Mouse (Mus musculus) thymus, postnatal 14 days (tissue): ENCODE measurements around the gene Olfr155.

Experiments
- DNase-seq: peaks from one replicate; pipeline ENCODE4 v3.0.0; 2021

Olfr155 gene

GRCm38 (mm10) chr4:43897209-43897608, 45.8 kb downstream of the Olfr155 start:
- no peak for DNase-seq

DNA sequence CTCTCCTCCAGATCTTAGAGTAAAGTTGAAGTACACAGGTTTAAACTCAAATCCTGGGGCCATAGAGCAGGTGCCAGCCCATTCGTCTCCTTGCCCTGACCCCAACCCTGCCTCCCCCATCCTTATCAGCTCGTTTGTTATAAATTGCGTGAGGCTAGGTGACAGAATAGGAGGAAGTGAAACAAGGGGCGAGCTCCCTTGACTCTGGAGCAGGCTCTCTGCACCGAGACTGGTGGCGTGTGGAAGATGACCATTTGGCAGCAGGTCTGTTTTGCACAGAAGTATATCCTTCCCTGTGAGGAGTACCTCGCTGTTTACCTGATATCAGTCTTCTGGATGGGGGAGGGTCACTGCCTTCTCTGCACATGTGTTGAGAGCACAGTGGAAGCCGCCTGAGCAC, 47.8 kb downstream of the Olfr155 start:
- DNase-seq = no peak

GRCm38 (mm10) chr4:43903690-43904089, 52.3 kb downstream of the Olfr155 start:
- DNase-seq = peak; percentile 54

DNA sequence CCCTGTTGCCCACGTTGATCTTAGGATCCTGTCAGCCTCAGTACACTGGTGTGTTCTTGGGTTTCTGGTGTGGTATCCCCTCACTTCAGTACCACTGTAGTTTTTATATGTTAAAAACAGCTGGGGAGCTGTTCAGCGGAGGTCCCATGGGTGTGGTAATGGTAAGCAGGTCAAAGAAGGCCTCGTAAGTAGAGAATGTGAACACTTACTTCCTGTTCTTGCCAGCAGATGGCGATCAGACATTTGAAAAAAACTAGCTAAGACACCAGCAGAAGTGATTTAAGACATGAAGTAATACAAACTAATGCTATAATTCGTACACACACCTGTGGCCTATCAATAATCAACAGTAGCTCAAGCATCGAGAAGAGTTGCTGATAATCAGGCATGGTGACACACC, 55.1 kb downstream of the Olfr155 start:
- peak; percentile 72 for DNase-seq
